Mouse (Mus musculus) kidney, embryonic 16.5 days (tissue): ENCODE measurements around the gene Rufy3. TPM values are rescaled to one million over a fixed set of nuclear protein-coding genes. Genes with fewer than 3 reads are reported as not detected.

Source experiments
- ATAC-seq: fragments of 200-750 bp; cut with Nextera tagmentation; 2 replicates; pipeline ENCODE4 v1.8.0; 2017; ENCODE audit warnings: moderate TSS enrichment; ENCODE audit not compliant: low FRiP score, low TSS enrichment
- H3K27ac ChIP-seq: fragments of 300-500 bp; sonication (generic); 2 replicates; pipeline ENCODE4 v1.5.1; 2014; ENCODE audit warnings: low read length
- H3K27me3 ChIP-seq: fragments of 300-500 bp; sonication (generic); 2 replicates; pipeline ENCODE4 v1.6.1; 2014; ENCODE audit warnings: low read length, control low read depth, mixed read lengths; ENCODE audit not compliant: insufficient read depth
- H3K36me3 ChIP-seq: fragments of 300-500 bp; sonication (generic); 2 replicates; pipeline ENCODE4 v1.6.1; 2014; ENCODE audit warnings: low read length, control low read depth, mixed read lengths; ENCODE audit not compliant: insufficient read depth
- H3K4me1 ChIP-seq: fragments of 300-500 bp; sonication (generic); 2 replicates; pipeline ENCODE4 v1.6.1; 2014; ENCODE audit warnings: low read length, control low read depth, mixed read lengths; ENCODE audit not compliant: insufficient read depth
- H3K4me2 ChIP-seq: fragments of 300-500 bp; sonication (generic); replicated peaks from 2 replicates; pipeline ENCODE4 v1.6.1; 2014; ENCODE audit warnings: low read depth, low read length
- H3K4me3 ChIP-seq: fragments of 300-500 bp; sonication (generic); 2 replicates; pipeline ENCODE4 v1.5.1; 2014; ENCODE audit warnings: mild to moderate bottlenecking, low read length
- H3K9ac ChIP-seq: fragments of 300-500 bp; sonication (generic); replicated peaks from 2 replicates; pipeline ENCODE4 v1.6.1; 2014; ENCODE audit warnings: low read length
- H3K9me3 ChIP-seq: fragments of 300-500 bp; sonication (generic); 2 replicates; pipeline ENCODE4 v1.6.1; 2016; ENCODE audit warnings: low read length, control low read depth
- WGBS: fragments of 180-500 bp; shearing (Covaris S2); extraction: QIAGEN DNeasy Blood & Tissue Kit; methylation state at CpG from one replicate; pipeline ENCODE4 v1.1.7; 2014; 5-methylcytosine and 5-hydroxymethylcytosine counted together
- polyA plus RNA-seq: library from polyadenylated mRNA; unstranded; fragments of >200 nt; fragmentation: Nextera tagmentation; extraction: Ambion mirVana; gene quantifications from 2 replicates; pipeline ENCODE4 v1.2.1, GENCODE M21; 2015

Rufy3 gene
- polyA plus RNA-seq, 1 experiment from 2014 or later: 15.3 TPM

DNA sequence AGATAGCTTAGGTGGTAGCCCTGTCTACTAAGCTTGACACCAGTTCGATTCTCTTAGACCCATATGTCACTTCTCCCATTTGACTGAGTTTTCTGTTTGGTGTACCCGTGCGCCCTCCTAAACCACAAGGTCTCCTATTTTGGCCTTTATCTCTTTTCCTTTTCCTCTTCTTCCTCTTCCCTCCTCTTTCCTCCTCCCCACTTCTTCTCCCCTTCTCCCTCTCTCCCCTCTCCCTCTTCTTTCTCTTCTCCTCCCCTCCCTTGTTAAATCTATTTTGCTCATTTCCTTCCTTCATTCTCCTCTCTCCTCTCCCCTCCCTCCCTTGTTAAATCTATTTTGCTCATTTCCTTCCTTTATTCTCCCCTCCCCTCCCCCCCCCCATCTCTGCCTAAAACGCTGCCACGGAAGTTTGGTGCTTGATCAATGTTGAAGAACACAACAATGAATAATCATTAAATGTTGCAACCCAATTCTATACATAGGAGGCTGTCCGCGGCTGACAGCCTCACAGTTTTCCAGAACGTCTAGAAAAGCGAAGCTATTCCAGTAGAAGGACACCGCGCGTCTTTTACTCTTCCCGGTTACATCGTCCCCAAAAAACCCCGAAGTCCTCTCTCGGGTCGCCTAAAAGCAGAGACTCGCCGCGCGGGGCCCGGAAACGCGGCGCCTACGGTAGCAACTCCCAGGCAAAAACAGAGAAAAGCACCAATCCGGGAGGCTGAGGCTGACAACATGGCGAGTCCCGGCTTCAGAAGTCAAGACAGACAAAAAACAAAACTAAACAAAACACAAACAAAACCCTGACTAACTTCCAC lies 11.4 kb upstream of the Rufy3 start:
- Histone ChIP-seq H3K9me3 (no peaks in the 10 kb centered on the region), H3K27me3 (no peaks in the 10 kb centered on the region), H3K4me1 (peaks cover 16% of the 10 kb centered on the region), H3K36me3 (peaks cover 8% of the 10 kb centered on the region; the same call in 1 of the 2 replicates), H3K4me2 (peak overlapping the region; percentile 61), H3K27ac (peak overlapping the region; percentile 98), H3K4me3 (peak overlapping the region; percentile 72), H3K9ac (peak overlapping the region; percentile 83)
- ATAC-seq: peak; percentile 67
- WGBS: 8% methylated on average over 29 of the region's 29 CpGs

DNA sequence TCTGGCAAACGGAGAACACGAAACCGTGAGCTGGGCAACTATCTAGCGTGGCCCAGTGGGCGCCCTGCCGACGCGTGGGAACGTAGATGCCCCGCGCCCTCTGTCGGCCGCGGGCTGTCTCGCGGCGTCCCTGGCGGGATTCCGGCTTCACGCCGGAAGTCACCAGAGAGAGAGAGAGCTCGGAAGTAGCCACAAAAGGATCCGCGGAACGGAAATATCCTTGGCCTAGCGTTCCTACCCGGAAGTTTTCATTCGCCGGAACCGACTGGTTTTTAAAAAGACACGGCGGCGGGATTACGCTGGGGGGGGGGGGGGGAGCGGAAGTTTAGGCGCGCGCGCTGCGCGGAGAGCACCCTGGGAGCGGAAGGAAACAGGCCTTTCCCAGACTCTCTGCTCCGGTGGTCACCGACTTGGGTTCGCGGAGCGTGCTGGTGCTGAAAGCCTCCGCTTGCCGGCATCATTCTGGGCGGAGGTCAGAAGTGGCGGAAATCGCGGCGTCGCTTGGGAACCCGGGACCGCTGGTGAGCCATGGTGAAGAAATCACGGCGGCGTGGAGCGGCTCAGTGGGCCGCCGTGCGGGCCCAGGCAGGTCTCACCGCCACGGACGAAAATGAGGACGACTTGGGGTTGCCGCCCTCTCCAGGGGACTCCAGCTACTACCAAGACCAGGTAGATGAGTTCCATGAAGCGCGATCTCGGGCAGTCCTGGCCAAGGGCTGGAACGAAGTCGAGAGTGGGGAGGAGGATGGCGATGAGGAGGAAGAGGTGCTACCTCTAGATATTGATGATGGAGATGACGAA lies 10.6 kb upstream of the Rufy3 start, which contains the start of gene Utp3:
Gene Utp3, plus strand, starts transcription at position 377 of the 801 bp plus-strand sequence.
- no peaks in the 10 kb centered on the region for H3K27me3 ChIP-seq
- peaks cover 16% of the 10 kb centered on the region for H3K4me1 ChIP-seq
- peak within 1 kb of the TSS; percentile 95 for H3K9ac ChIP-seq
- H3K9me3 ChIP-seq: no peaks in the 10 kb centered on the region
- H3K36me3 ChIP-seq: peaks cover 8% of the 10 kb centered on the region; the same call in 1 of the 2 replicates
- peak within 1 kb of the TSS; percentile 72 for H3K4me3 ChIP-seq
- H3K27ac ChIP-seq: peak within 1 kb of the TSS; percentile 98
- H3K4me2 ChIP-seq: peak within 1 kb of the TSS; percentile 93
- ATAC-seq: peak; percentile 98
- 0% methylated on average over 59 of the region's 76 CpGs for WGBS

DNA sequence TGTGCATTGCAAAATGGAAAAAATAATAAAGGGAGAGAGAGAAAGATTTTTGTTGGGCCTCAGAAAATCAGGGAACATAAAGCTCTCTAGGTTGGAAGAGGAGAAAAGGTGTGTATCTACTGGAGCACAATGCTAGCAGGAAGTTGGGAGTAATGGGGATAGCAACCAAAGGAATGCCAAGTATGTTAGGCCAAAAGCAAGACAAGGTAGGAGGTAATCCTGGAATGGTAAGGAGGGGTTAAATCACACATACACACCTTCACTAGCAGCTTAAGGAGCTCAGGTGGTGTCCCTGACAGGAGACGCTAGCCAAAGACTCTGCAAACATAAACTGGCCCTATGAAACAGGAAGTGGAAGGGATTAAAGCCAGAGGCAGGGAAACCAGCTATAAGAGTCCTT lies 5.8 kb upstream of the Rufy3 start:
- Histone ChIP-seq H3K27ac (no peak overlapping the region), H3K9me3 (no peaks in the 10 kb centered on the region), H3K9ac (no peak overlapping the region), H3K4me3 (no peak overlapping the region), H3K36me3 (peaks cover 8% of the 10 kb centered on the region; the same call in 1 of the 2 replicates), H3K4me1 (peaks cover 18% of the 10 kb centered on the region), H3K27me3 (no peaks in the 10 kb centered on the region), H3K4me2 (no peak overlapping the region)
- ATAC-seq: no peak
- WGBS: 46% methylated on average over 1 of the region's 1 CpGs

DNA sequence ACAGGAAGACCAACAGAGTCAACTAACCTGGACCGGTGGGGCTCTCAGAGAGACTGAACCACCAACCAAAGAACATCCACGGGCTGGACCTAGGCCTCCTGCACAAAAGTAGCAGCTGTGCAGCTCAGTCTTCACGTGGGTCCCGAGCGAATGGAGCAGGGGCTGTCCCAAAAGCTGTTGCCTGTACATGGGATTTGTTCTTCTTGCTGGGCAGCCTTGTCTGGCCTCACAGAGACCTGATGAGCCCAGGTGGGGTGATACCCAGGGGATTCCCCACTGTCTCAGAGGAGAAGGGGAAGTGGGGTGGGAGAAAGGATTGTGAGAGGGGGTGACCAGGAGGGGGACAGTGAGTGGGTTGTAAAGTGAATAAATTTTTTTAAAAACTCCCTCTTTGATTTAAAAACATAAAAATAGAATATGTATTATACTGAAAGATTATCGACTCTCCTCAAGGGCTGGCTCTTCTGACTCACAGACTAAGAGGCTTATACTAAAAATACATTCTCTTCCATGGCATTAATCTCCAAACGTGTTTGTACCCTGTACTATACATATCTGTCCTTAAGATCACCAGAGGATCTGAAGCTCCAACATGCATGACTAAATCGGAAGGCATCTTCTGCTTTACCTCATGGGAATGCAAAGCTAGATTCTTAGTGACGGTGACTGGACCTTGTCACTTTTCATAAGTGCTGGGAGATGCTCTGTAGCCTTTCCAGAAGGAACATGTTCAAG lies 3.6 kb upstream of the Rufy3 start:
- Histone ChIP-seq H3K36me3 (peaks cover 8% of the 10 kb centered on the region; the same call in 1 of the 2 replicates), H3K4me3 (no peak overlapping the region), H3K4me1 (peaks cover 10% of the 10 kb centered on the region), H3K9me3 (no peaks in the 10 kb centered on the region), H3K27me3 (no peaks in the 10 kb centered on the region), H3K9ac (no peak overlapping the region), H3K27ac (no peak overlapping the region), H3K4me2 (no peak overlapping the region)
- ATAC-seq: no peak
- WGBS: 83% methylated on average over 9 of the region's 9 CpGs

DNA sequence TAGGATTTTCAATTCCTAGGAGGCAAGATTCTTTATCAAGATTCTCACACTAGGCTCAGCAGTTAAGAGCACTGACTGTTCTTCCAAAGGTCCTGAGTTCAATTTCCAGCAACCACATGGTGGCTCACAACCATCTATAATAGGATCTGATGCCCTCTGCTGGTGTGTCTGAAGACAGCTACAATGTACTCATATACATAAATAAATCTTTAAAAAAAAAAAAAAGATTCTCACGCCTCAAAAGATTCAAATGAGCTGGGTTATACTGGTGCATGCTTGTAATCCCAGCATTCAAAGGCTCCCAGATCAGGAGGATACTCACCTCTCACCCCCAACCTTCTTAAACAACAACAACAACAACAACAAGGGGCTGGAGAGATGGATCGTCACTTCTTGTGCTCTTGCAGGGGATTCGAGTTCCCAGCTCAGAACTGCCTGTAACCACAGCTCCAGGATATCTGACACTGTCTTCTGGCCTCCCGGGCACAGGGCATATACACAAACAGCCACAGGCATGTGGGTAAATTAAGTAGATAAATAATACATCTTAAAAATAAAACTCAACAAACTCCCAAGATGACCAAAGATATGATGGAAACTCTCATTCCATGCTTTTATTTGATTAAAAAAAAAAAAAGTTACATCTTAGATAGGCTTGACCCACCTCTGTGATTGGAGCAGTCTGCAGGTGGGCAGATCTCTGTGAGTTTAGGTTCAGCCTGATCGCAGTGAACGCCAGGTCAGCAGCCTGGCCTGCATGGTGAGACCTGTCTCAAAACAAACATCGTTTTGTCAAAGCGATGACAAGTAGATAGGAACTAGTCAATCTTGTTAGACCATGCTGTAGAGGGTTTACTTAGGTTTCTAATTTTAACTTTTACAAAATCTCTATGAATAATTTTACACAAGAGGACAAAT lies 1.7 kb upstream of the Rufy3 start:
- no peaks in the 10 kb centered on the region for H3K9me3 ChIP-seq
- ATAC-seq: no peak
- no peak overlapping the region for H3K27ac ChIP-seq
- H3K36me3 ChIP-seq: no peaks in the 10 kb centered on the region
- H3K4me3 ChIP-seq: no peak overlapping the region
- H3K9ac ChIP-seq: no peak overlapping the region
- no peak overlapping the region for H3K4me2 ChIP-seq
- no peaks in the 10 kb centered on the region for H3K27me3 ChIP-seq
- H3K4me1 ChIP-seq: peaks cover 10% of the 10 kb centered on the region
- 68% methylated on average over 8 of the region's 8 CpGs for WGBS

DNA sequence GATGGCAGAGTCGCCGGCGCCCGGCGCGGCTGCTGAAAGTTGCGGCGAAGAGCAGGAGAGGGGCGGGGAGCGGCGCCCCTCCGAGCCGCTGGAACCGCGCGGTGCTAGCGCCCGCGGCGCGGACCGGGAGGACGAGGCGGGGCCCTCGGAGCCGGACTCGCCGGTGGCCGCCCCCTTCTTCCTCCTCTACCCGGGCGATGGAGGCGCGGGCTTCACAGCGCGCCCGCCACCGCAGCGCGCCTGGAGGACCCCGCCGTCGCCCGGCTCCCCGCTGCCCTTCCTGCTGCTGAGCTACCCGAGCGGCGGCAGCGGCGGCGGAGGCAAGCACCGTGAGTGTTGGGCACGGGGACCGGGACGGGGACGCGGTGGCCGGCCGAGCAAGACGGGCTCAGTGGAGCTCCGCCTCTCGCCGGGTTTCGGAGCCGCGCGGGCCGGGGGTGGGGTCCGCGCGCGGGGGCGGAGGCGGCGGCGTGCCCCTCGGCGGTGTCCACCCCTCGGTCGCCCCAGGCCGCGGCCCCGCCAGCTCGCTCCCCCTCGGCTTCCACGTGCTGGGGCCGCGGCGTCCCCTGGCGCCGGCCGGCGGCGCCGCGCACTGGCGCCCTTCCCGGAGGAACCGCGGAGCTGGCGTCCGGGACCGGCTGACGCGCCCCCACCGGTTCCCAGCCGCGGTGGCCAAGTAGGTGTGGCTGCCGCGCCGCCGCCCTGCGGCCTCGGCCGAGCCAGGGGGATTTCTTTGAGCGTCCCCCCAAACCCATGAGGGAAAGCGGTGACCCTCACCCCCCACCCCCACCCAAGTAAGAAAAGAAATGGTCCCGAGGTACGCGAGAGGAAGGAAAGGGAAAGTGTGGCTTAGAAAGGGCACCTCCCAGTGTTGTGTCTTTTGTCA lies 551 bp downstream of the Rufy3 start:
- H3K27me3 ChIP-seq: no peaks in the 10 kb centered on the region
- under 1% methylated on average over 87 of the region's 119 CpGs for WGBS
- ATAC-seq: peak; percentile 76

DNA sequence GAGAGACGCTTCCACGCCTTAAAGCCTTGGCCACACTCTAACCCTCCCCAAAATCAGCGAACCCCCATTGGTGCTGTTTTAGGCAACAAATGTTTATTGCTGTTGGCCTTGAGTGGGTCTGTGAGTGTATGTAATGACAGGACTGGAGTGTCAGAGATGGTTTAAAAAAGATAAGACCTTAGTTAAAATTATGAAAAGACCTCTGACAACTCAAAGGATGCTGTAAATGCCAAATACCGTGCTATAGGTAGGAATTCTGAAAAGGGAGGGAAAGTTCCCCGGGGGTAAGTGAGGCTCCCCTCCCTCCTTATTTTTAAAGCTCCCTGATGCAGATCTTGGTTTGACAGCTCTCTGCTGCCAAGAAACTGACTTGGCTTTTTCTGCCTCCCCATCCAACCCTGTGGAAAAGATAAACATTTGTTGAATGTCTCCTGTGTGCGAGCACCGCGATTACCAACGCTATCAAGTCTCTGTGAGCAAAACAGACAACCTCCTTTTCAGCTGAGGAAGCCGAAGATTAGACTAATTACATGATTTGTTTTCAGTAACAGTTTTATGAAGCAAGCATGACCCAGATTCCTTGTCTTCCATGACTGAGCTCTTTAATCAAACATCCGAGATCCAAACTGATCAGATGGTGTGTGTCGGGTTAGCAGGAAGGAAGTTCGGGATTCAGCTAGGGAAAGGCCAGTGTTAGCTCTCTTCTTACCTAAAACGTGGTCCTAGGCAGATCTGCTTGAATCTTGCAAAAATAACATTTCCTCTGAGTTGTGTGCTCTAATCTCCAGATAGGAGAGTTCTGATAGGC lies 1.4 kb downstream of the Rufy3 start:
- Histone ChIP-seq H3K4me1 (peaks cover 15% of the 10 kb centered on the region), H3K36me3 (0 out of 2 replicates have a peak, but pooled peaks cover 9% of the 10 kb centered on the region), H3K9me3 (no peaks in the 10 kb centered on the region), H3K4me3 (peak overlapping the region; percentile 73), H3K4me2 (peak overlapping the region; percentile 76), H3K27me3 (no peaks in the 10 kb centered on the region), H3K9ac (peak overlapping the region; percentile 90), H3K27ac (peak overlapping the region; percentile 79)
- 1% methylated on average over 14 of the region's 14 CpGs for WGBS
- ATAC-seq: no peak

More for the DNA sequence above, 551 bp downstream of the Rufy3 start:
- Histone ChIP-seq H3K36me3 (0 out of 2 replicates have a peak, but pooled peaks cover 3% of the 10 kb centered on the region), H3K27ac (peak overlapping the region; percentile 79), H3K4me1 (peaks cover 15% of the 10 kb centered on the region), H3K9ac (peak overlapping the region; percentile 90), H3K9me3 (no peaks in the 10 kb centered on the region), H3K4me2 (peak overlapping the region; percentile 76), H3K4me3 (peak overlapping the region; percentile 73)

DNA sequence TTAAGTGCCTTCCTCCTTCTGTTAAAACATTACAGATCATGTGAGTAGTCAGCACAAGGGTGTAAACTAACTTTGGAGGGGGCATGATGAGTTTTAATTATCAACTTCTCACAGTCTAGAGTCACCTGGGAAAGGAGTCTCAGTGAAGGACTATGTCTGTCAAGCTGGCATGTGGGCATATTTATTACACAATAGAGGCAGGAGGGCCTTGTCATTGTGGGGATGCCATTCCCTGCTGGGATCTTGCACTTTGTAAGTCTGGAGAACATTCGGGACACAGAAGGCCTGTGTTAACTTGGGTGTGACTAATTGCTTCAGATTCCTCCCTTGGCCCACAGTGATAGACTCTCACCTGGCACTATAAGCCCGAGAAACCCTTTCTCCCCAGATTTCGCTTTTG lies 4.7 kb downstream of the Rufy3 start:
- H3K4me3 ChIP-seq: no peak overlapping the region
- H3K27me3 ChIP-seq: no peaks in the 10 kb centered on the region
- ATAC-seq: peak; percentile 7; the same call in 1 of the 2 replicates
- H3K27ac ChIP-seq: peak overlapping the region; percentile 65
- no peak overlapping the region for H3K4me2 ChIP-seq
- no peak overlapping the region for H3K9ac ChIP-seq
- WGBS: 54% methylated on average over 3 of the region's 3 CpGs
- no peaks in the 10 kb centered on the region for H3K9me3 ChIP-seq
- H3K4me1 ChIP-seq: peaks cover 9% of the 10 kb centered on the region
- 0 out of 2 replicates have a peak, but pooled peaks cover 9% of the 10 kb centered on the region for H3K36me3 ChIP-seq
